In the genomic region with DNA sequence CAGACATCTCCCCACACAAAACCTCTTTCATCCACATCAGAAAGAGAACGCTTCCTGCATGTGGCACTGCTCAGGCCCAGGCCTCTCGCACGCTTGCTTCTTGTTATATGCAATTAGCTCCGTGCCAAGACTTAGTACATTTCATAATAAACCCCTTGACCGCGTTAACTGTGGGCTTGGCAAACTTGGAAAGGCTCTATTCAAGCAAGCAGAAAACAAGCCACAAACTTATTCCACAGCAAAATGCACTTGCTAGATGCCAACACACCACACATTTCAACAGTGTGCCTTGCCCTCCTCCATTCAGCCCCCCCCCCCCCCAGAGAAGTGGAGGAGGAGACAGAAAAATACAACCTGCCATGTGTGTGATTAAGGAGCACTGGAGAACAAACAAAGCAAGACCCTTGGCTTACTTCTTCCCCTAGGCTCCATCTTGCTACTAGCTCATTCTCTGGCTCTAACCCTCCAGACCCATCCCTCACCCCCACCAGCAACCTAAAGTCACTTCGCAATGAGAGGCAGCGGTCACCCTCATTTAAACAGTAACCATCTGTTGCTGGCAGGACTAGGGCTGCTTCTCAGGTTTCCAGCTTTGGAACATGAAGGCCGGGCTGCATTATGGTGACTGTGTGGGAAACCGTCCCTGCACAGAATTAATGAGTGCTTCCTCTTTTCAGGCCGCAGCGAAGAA, we compare ENCODE assay signal across 7 mouse cellular contexts.
DNase-seq lines count a peak whose midpoint lies in the region; ATAC-seq lines count a peak whose summit lies in the region.

No protein-coding gene starts in this region.

- peak overlapping the region; percentile 33; the same call in 1 of the 2 replicates for H3K4me2 ChIP-seq in forebrain, embryonic 13.5 days
- H3K4me2 ChIP-seq in kidney, embryonic 16.5 days (replicated peaks; ENCODE audit: low read depth, low read length): peak overlapping the region; percentile 1; the same call in 1 of the 2 replicates
- no peak overlapping the region for H3K4me2 ChIP-seq in midbrain, embryonic 14.5 days (ENCODE audit: low read length)

- H3K36me3 ChIP-seq in forebrain, embryonic 13.5 days (ENCODE audit: poor library complexity, severe bottlenecking): no peaks in the 10 kb centered on the region
- H3K36me3 ChIP-seq in kidney, embryonic 16.5 days (ENCODE audit: insufficient read depth, low read length): no peaks in the 10 kb centered on the region
- H3K36me3 ChIP-seq in midbrain, embryonic 14.5 days (ENCODE audit: control insufficient read depth, insufficient read depth, low read length): no peaks in the 10 kb centered on the region

- no peak overlapping the region for H3K4me3 ChIP-seq in forebrain, embryonic 13.5 days
- no peak overlapping the region for H3K4me3 ChIP-seq in kidney, embryonic 16.5 days (ENCODE audit: low read length)
- H3K4me3 ChIP-seq in midbrain, embryonic 14.5 days (replicated peaks; ENCODE audit: low read depth, low read length): no peak overlapping the region

- 5% methylated on average over 12 of the region's 12 CpGs for WGBS in forebrain, embryonic 13.5 days
- WGBS in kidney, embryonic 16.5 days: 32% methylated on average over 12 of the region's 12 CpGs
- 30% methylated on average over 12 of the region's 12 CpGs for WGBS in midbrain, embryonic 14.5 days

- H3K27ac ChIP-seq in forebrain, embryonic 13.5 days: no peak overlapping the region
- H3K27ac ChIP-seq in kidney, embryonic 16.5 days (ENCODE audit: low read length): peak overlapping the region; percentile 63
- H3K27ac ChIP-seq in midbrain, embryonic 14.5 days (replicated peaks; ENCODE audit: low read depth, low read length): 0 out of 2 replicates have a peak overlapping the region, but pooled peaks have one; percentile 6

- no peak overlapping the region for H3K9ac ChIP-seq in forebrain, embryonic 13.5 days
- H3K9ac ChIP-seq in kidney, embryonic 16.5 days (replicated peaks; ENCODE audit: low read length): no peak overlapping the region
- no peak overlapping the region for H3K9ac ChIP-seq in midbrain, embryonic 14.5 days (replicated peaks; ENCODE audit: low read length)

- ATAC-seq in forebrain, embryonic 13.5 days: peak; percentile 94
- peak; percentile 93 for ATAC-seq in kidney, embryonic 16.5 days (ENCODE audit: low FRiP score, low TSS enrichment)
- peak; percentile 77 for ATAC-seq in midbrain, embryonic 14.5 days (ENCODE audit: low FRiP score, low TSS enrichment)

- H3K27me3 ChIP-seq in forebrain, embryonic 13.5 days: no peaks in the 10 kb centered on the region
- no peaks in the 10 kb centered on the region for H3K27me3 ChIP-seq in kidney, embryonic 16.5 days (ENCODE audit: insufficient read depth, low read length)
- no peaks in the 10 kb centered on the region for H3K27me3 ChIP-seq in midbrain, embryonic 14.5 days (ENCODE audit: control insufficient read depth, insufficient read depth, low read length)

- peak; percentile 34 for DNase-seq in embryo, embryonic 11.5 days (ENCODE audit: low read depth, low spot score)
- peak; percentile 37 for DNase-seq in midbrain, embryonic 14.5 days
- no peak for DNase-seq in layer of hippocampus, postnatal 25 days (ENCODE audit: extremely low spot score in 1 of 2, low spot score in 1 of 2)
- DNase-seq in adrenal gland, adult 18-20 months (ENCODE audit: low spot score in 2 of 2): no peak
- DNase-seq in MN1 (ENCODE audit: low spot score): no peak

- no peaks in the 10 kb centered on the region for H3K9me3 ChIP-seq in forebrain, embryonic 13.5 days (replicated peaks)
- H3K9me3 ChIP-seq in kidney, embryonic 16.5 days (ENCODE audit: low read length): no peaks in the 10 kb centered on the region
- no peaks in the 10 kb centered on the region for H3K9me3 ChIP-seq in midbrain, embryonic 14.5 days (ENCODE audit: control insufficient read depth, low read length)

- H3K4me1 ChIP-seq in forebrain, embryonic 13.5 days: peaks cover 14% of the 10 kb centered on the region
- H3K4me1 ChIP-seq in kidney, embryonic 16.5 days (ENCODE audit: insufficient read depth, low read length): peaks cover 12% of the 10 kb centered on the region; the same call in 1 of the 2 replicates
- H3K4me1 ChIP-seq in midbrain, embryonic 14.5 days (ENCODE audit: control insufficient read depth, insufficient read depth, low read length): no peaks in the 10 kb centered on the region

Comparison
In these comparisons a context has a peak if more than half of its experiments do, and no peak if none do; other contexts are left out.
1. DNase-seq: peak in embryo, embryonic 11.5 days (single experiment) and midbrain, embryonic 14.5 days (single experiment); none in layer of hippocampus, postnatal 25 days (0 of 2), adrenal gland, adult 18-20 months (0 of 2) and MN1 (single experiment).
2. Peak in every context shown above with its lines, with median percentiles within 50 percentile points of each other: ATAC-seq.